Mouse (Mus musculus): ENCODE measurements around the gene Camkmt. TPM values are rescaled to one million over a fixed set of nuclear protein-coding genes. Genes with fewer than 3 reads are reported as not detected.

Camkmt gene
- total and polyA plus RNA-seq, 3 experiments, result 1.6 to 5.9 TPM; not detected in 1

GRCm38 (mm10) chr17:85282447-85282846, 192.1 kb downstream of the Camkmt start:
- H3K36me3 ChIP-seq (ENCODE audit: control insufficient read depth in 1 of 2, insufficient read depth in 2 of 2, low read length in 2 of 2), result no peaks in the 10 kb centered on the region
- TF ChIP-seq MXI1 (IDR thresholded peaks at IDR 0.05; ENCODE audit: low read depth, low read length), result no peak
- TF ChIP-seq MAZ (IDR thresholded peaks at IDR 0.05; ENCODE audit: low read depth, low read length), result no peak
- no peak for TF ChIP-seq MEF2A (IDR thresholded peaks at IDR 0.05; ENCODE audit: extremely low read depth, insufficient replicate concordance, low read depth, low read length, poor library complexity, severe bottlenecking)
- no peak for TF ChIP-seq ELF1 (IDR thresholded peaks at IDR 0.05; ENCODE audit: low read depth, low read length)
- no peak for TF ChIP-seq TCF12 (IDR thresholded peaks at IDR 0.05; ENCODE audit: low read depth, low read length)
- no peak for TF ChIP-seq SMC3 (IDR thresholded peaks at IDR 0.05; ENCODE audit: low read depth, low read length)
- TF ChIP-seq ZKSCAN1 (IDR thresholded peaks at IDR 0.05; ENCODE audit: low read depth, low read length), result no peak
- TF ChIP-seq MYC (IDR thresholded peaks at IDR 0.05; ENCODE audit: low read depth, low read length), result no peak
- no peak for TF ChIP-seq JUND (IDR thresholded peaks at IDR 0.05; ENCODE audit: low read depth, low read length)
- no peak for TF ChIP-seq NELFE (IDR thresholded peaks at IDR 0.05; ENCODE audit: low read depth, low read length)
- no peak for TF ChIP-seq POLR2AphosphoS2 (IDR thresholded peaks at IDR 0.05; ENCODE audit: low read length)
- no peak for TF ChIP-seq ZC3H11A (IDR thresholded peaks at IDR 0.05; ENCODE audit: low read depth, low read length)
- no peak for TF ChIP-seq ZNF384 (IDR thresholded peaks at IDR 0.05; ENCODE audit: low read depth, low read length)
- no peak for TF ChIP-seq EP300 (IDR thresholded peaks at IDR 0.05; ENCODE audit: low read depth in 1 of 2, low read length in 2 of 2)
- TF ChIP-seq POLR2A (IDR thresholded peaks at IDR 0.05; ENCODE audit: control insufficient read depth in 1 of 2, insufficient read depth in 1 of 2, low read depth in 1 of 2, low read length in 2 of 2, poor library complexity in 1 of 2), result no peak
- TF ChIP-seq RCOR1 (IDR thresholded peaks at IDR 0.05; ENCODE audit: low read depth, low read length), result no peak
- TF ChIP-seq CHD1 (IDR thresholded peaks at IDR 0.05; ENCODE audit: low read depth, low read length), result no peak
- TF ChIP-seq SIN3A (IDR thresholded peaks at IDR 0.05; ENCODE audit: low read length), result no peak
- no peak overlapping the region for H3K9ac ChIP-seq (ENCODE audit: control insufficient read depth, low read depth, low read length, poor library complexity, severe bottlenecking)
- H3K9me3 ChIP-seq (replicated peaks; ENCODE audit: insufficient read depth, low read length), result no peaks in the 10 kb centered on the region
- H3K27ac ChIP-seq (ENCODE audit: control insufficient read depth, low read depth, low read length), result no peak overlapping the region
- DNase-seq (ENCODE audit: low read depth, low spot score), result no peak
- H3K79me2 ChIP-seq (ENCODE audit: control insufficient read depth, insufficient read depth, low read length, poor library complexity), result no peaks in the 10 kb centered on the region
- H3K4me1 ChIP-seq (ENCODE audit: control insufficient read depth in 1 of 2, insufficient read depth in 2 of 2, low read length in 2 of 2), result no peaks in the 10 kb centered on the region
- no peak overlapping the region for H3K4me3 ChIP-seq (ENCODE audit: control insufficient read depth in 1 of 2, insufficient read depth in 1 of 2, low read depth in 2 of 2, low read length in 2 of 2)
- H3K27me3 ChIP-seq (ENCODE audit: control insufficient read depth in 1 of 2, insufficient read depth in 2 of 2, low read length in 2 of 2), result no peaks in the 10 kb centered on the region; a peak in 1 of 4 replicates

- peak; percentile 7 for DNase-seq (ENCODE audit: low read depth, low spot score)
- Histone ChIP-seq H3K79me2 (ENCODE audit: control insufficient read depth, insufficient read depth, low read length, poor library complexity) (no peaks in the 10 kb centered on the region), H3K4me3 (ENCODE audit: control insufficient read depth in 1 of 2, insufficient read depth in 1 of 2, low read depth in 2 of 2, low read length in 2 of 2) (no peak overlapping the region), H3K36me3 (ENCODE audit: control insufficient read depth in 1 of 2, insufficient read depth in 2 of 2, low read length in 2 of 2) (no peaks in the 10 kb centered on the region), H3K9ac (ENCODE audit: control insufficient read depth, low read depth, low read length, poor library complexity, severe bottlenecking) (no peak overlapping the region), H3K27me3 (ENCODE audit: control insufficient read depth in 1 of 2, insufficient read depth in 2 of 2, low read length in 2 of 2) (no peaks in the 10 kb centered on the region), H3K9me3 (replicated peaks; ENCODE audit: insufficient read depth, low read length) (no peaks in the 10 kb centered on the region), H3K4me1 (ENCODE audit: control insufficient read depth in 1 of 2, insufficient read depth in 2 of 2, low read length in 2 of 2) (no peaks in the 10 kb centered on the region), H3K27ac (ENCODE audit: control insufficient read depth, low read depth, low read length) (no peak overlapping the region)
- peak; percentile 21 to 33 (median 24); a peak in 1 of 6 replicates for TF ChIP-seq CTCF (IDR thresholded peaks at IDR 0.05 in 2 of 3, conservative IDR thresholded peaks at IDR 0.05 in 1 of 3; ENCODE audit: control insufficient read depth in 1 of 3, insufficient read depth in 1 of 3, low read depth in 2 of 3, low read length in 3 of 3, poor library complexity in 1 of 3, severe bottlenecking in 1 of 3)
- peak; percentile 8 for TF ChIP-seq RAD21 (IDR thresholded peaks at IDR 0.05; ENCODE audit: low read depth, low read length)
- no peak for TF ChIP-seq HCFC1 (IDR thresholded peaks at IDR 0.05; ENCODE audit: low read depth, low read length)
Measured at GRCm38 (mm10) chr17:85291154-85291553, 200.8 kb downstream of the Camkmt start.
